Mouse (Mus musculus): ENCODE measurements around the gene Gprc5a. TPM values are rescaled to one million over a fixed set of nuclear protein-coding genes. Genes with fewer than 3 reads are reported as not detected.
A peak's percentile ranks its signal among the peaks of the same experiment; 100 is the strongest.

Gene Gprc5a
- polyA plus RNA-seq, 1 experiment from 2014 or later, result 1.1 TPM

- no peak overlapping the region for H3K9ac ChIP-seq
- no peak overlapping the region for H3K27ac ChIP-seq
- H3K4me2 ChIP-seq, result no peak overlapping the region
- ATAC-seq (ENCODE audit: low FRiP score), result no peak
- no peaks in the 10 kb centered on the region for H3K9me3 ChIP-seq
- 49% methylated on average over 12 of the region's 12 CpGs for WGBS
- H3K27me3 ChIP-seq, result no peaks in the 10 kb centered on the region
- no peak overlapping the region for H3K4me3 ChIP-seq
- no peaks in the 10 kb centered on the region for H3K4me1 ChIP-seq (replicated peaks)
- no peaks in the 10 kb centered on the region for H3K36me3 ChIP-seq
These were observed 13.0 kb downstream of the Gprc5a start for GRCm38 (mm10) chr6:135078420-135078819.

- WGBS, result 76% methylated on average over 10 of the region's 10 CpGs
- ATAC-seq (ENCODE audit: low FRiP score), result no peak
These were observed 18.6 kb downstream of the Gprc5a start for GRCm38 (mm10) chr6:135083991-135084502.

GRCm38 (mm10) chr6:135085703-135086102, 20.3 kb downstream of the Gprc5a start:
- Histone ChIP-seq H3K9me3 (no peaks in the 10 kb centered on the region), H3K4me2 (no peak overlapping the region), H3K9ac (no peak overlapping the region), H3K4me3 (no peak overlapping the region), H3K27me3 (peaks cover 6% of the 10 kb centered on the region; the same call in 1 of the 2 replicates), H3K4me1 (replicated peaks) (peaks cover 7% of the 10 kb centered on the region), H3K27ac (no peak overlapping the region), H3K36me3 (no peaks in the 10 kb centered on the region)
- ATAC-seq (ENCODE audit: low FRiP score), result no peak
- 86% methylated on average over 1 of the region's 1 CpGs for WGBS

More at GRCm38 (mm10) chr6:135083991-135084502, 18.6 kb downstream of the Gprc5a start:
- H3K4me1 ChIP-seq (replicated peaks), result peaks cover 7% of the 10 kb centered on the region
- no peak overlapping the region for H3K4me3 ChIP-seq
- H3K36me3 ChIP-seq, result no peaks in the 10 kb centered on the region
- no peak overlapping the region for H3K4me2 ChIP-seq
- no peaks in the 10 kb centered on the region for H3K9me3 ChIP-seq
- no peak overlapping the region for H3K27ac ChIP-seq
- no peak overlapping the region for H3K9ac ChIP-seq
- 0 out of 2 replicates have a peak, but pooled peaks cover 2% of the 10 kb centered on the region for H3K27me3 ChIP-seq

GRCm38 (mm10) chr6:135087721-135088451, 22.4 kb downstream of the Gprc5a start:
- Histone ChIP-seq H3K27ac (no peak overlapping the region), H3K27me3 (peaks cover 6% of the 10 kb centered on the region; the same call in 1 of the 2 replicates), H3K4me1 (replicated peaks) (peaks cover 7% of the 10 kb centered on the region), H3K4me3 (no peak overlapping the region), H3K36me3 (no peaks in the 10 kb centered on the region), H3K9ac (peak overlapping the region; percentile 49; the same call in 1 of the 2 replicates), H3K9me3 (no peaks in the 10 kb centered on the region), H3K4me2 (peak overlapping the region; percentile 32)
- ATAC-seq (ENCODE audit: low FRiP score), result peak; percentile 82
- 28% methylated on average over 19 of the region's 19 CpGs for WGBS

- WGBS, result 18% methylated on average over 8 of the region's 8 CpGs
These were observed 24.3 kb downstream of the Gprc5a start for GRCm38 (mm10) chr6:135089786-135090185.

GRCm38 (mm10) chr6:135090661-135091060, 25.2 kb downstream of the Gprc5a start:
- no peak for ATAC-seq (ENCODE audit: low FRiP score)
- Histone ChIP-seq H3K4me3 (no peak overlapping the region), H3K36me3 (no peaks in the 10 kb centered on the region), H3K9ac (no peak overlapping the region), H3K4me2 (no peak overlapping the region), H3K27me3 (peaks cover 6% of the 10 kb centered on the region; the same call in 1 of the 2 replicates), H3K4me1 (replicated peaks) (peaks cover 15% of the 10 kb centered on the region), H3K27ac (no peak overlapping the region), H3K9me3 (no peaks in the 10 kb centered on the region)
- 43% methylated on average over 4 of the region's 4 CpGs for WGBS

More at GRCm38 (mm10) chr6:135089786-135090185, 24.3 kb downstream of the Gprc5a start:
- no peaks in the 10 kb centered on the region for H3K36me3 ChIP-seq
- H3K9ac ChIP-seq, result no peak overlapping the region; the same call in 1 of the 2 replicates
- no peak overlapping the region for H3K4me3 ChIP-seq
- ATAC-seq (ENCODE audit: low FRiP score), result no peak
- H3K27me3 ChIP-seq, result peaks cover 6% of the 10 kb centered on the region; the same call in 1 of the 2 replicates
- no peak overlapping the region for H3K4me2 ChIP-seq
- H3K4me1 ChIP-seq (replicated peaks), result peaks cover 15% of the 10 kb centered on the region
- no peaks in the 10 kb centered on the region for H3K9me3 ChIP-seq
- H3K27ac ChIP-seq, result no peak overlapping the region

- no peak for ATAC-seq (ENCODE audit: low FRiP score)
- Histone ChIP-seq H3K4me1 (replicated peaks) (peaks cover 10% of the 10 kb centered on the region), H3K9me3 (no peaks in the 10 kb centered on the region), H3K9ac (no peak overlapping the region), H3K27ac (peak overlapping the region; percentile 31; the same call in 1 of the 2 replicates), H3K4me2 (no peak overlapping the region), H3K36me3 (no peaks in the 10 kb centered on the region), H3K4me3 (no peak overlapping the region), H3K27me3 (peaks cover 6% of the 10 kb centered on the region; the same call in 1 of the 2 replicates)
- whole genome bisulfite sequencing, result 67% methylated on average over 12 of the region's 12 CpGs
These were observed 27.5 kb downstream of the Gprc5a start for GRCm38 (mm10) chr6:135092798-135093470.

GRCm38 (mm10) chr6:135100787-135101472, 35.5 kb downstream of the Gprc5a start:
- no peak for ATAC-seq (ENCODE audit: low FRiP score)
- Histone ChIP-seq H3K4me1 (replicated peaks) (peaks cover 6% of the 10 kb centered on the region; the same call in 1 of the 2 replicates), H3K27me3 (peaks cover 14% of the 10 kb centered on the region; the same call in 1 of the 2 replicates), H3K4me2 (no peak overlapping the region), H3K4me3 (no peak overlapping the region), H3K9me3 (no peaks in the 10 kb centered on the region), H3K27ac (no peak overlapping the region), H3K9ac (no peak overlapping the region), H3K36me3 (no peaks in the 10 kb centered on the region)
- 82% methylated on average over 15 of the region's 15 CpGs for WGBS

- no peaks in the 10 kb centered on the region for H3K9me3 ChIP-seq
- no peak overlapping the region for H3K4me2 ChIP-seq
- no peak overlapping the region for H3K9ac ChIP-seq
- peaks cover 6% of the 10 kb centered on the region; the same call in 1 of the 2 replicates for H3K4me1 ChIP-seq (replicated peaks)
- WGBS, result 87% methylated on average over 5 of the region's 5 CpGs
- H3K36me3 ChIP-seq, result no peaks in the 10 kb centered on the region
- ATAC-seq (ENCODE audit: low FRiP score), result no peak
- H3K27me3 ChIP-seq, result peaks cover 22% of the 10 kb centered on the region; the same call in 1 of the 2 replicates
- no peak overlapping the region for H3K4me3 ChIP-seq
- H3K27ac ChIP-seq, result no peak overlapping the region
These were observed 37.4 kb downstream of the Gprc5a start for GRCm38 (mm10) chr6:135102736-135103303.

- no peak overlapping the region for H3K4me3 ChIP-seq
- ATAC-seq (ENCODE audit: low FRiP score), result no peak
- H3K9me3 ChIP-seq, result no peaks in the 10 kb centered on the region
- H3K27ac ChIP-seq, result no peak overlapping the region
- H3K4me2 ChIP-seq, result no peak overlapping the region
- H3K27me3 ChIP-seq, result peaks cover 32% of the 10 kb centered on the region
- no peak overlapping the region for H3K9ac ChIP-seq
- WGBS, result 93% methylated on average over 6 of the region's 6 CpGs
- H3K4me1 ChIP-seq (replicated peaks), result peaks cover 8% of the 10 kb centered on the region; the same call in 1 of the 2 replicates
- H3K36me3 ChIP-seq, result no peaks in the 10 kb centered on the region
These were observed 41.6 kb downstream of the Gprc5a start for GRCm38 (mm10) chr6:135107014-135107413.

GRCm38 (mm10) chr6:135112411-135113113, 47.1 kb downstream of the Gprc5a start:
- H3K27me3 ChIP-seq, result peaks cover 19% of the 10 kb centered on the region
- no peak overlapping the region for H3K4me3 ChIP-seq
- H3K4me2 ChIP-seq, result peak overlapping the region; percentile 1; the same call in 1 of the 2 replicates
- no peak for ATAC-seq (ENCODE audit: low FRiP score)
- H3K9me3 ChIP-seq, result no peaks in the 10 kb centered on the region
- peaks cover 15% of the 10 kb centered on the region for H3K4me1 ChIP-seq (replicated peaks)
- H3K9ac ChIP-seq, result no peak overlapping the region
- H3K27ac ChIP-seq, result no peak overlapping the region; the same call in 1 of the 2 replicates
- 10% methylated on average over 7 of the region's 7 CpGs for WGBS
- no peaks in the 10 kb centered on the region for H3K36me3 ChIP-seq

All from hindbrain, embryonic 13.5 days (tissue).